Mouse (Mus musculus) midbrain, embryonic 12.5 days (tissue): ENCODE measurements at regions not wholly inside any gene's neighbourhood (a gene's known extent, or its start where the extent isn't known, plus 50 kb on each side); places are given as distances from the start of the nearest gene placed in this dataset.

ENCODE experiments used
- ATAC-seq: fragments of 200-750 bp; cut with Nextera tagmentation; 2 replicates; pipeline ENCODE4 v1.8.0; 2017; ENCODE audit warnings: low read depth, moderate TSS enrichment, moderate library complexity; ENCODE audit not compliant: low FRiP score
- H3K27ac ChIP-seq: fragments of 300-500 bp; sonication (generic); replicated peaks from 2 replicates; pipeline ENCODE4 v1.5.1; 2016; ENCODE audit warnings: mild to moderate bottlenecking
- H3K27me3 ChIP-seq: fragments of 300-500 bp; sonication (generic); 2 replicates; pipeline ENCODE4 v1.6.1; 2016; ENCODE audit warnings: mild to moderate bottlenecking
- H3K36me3 ChIP-seq: fragments of 300-500 bp; sonication (generic); 2 replicates; pipeline ENCODE4 v1.6.1; 2016
- H3K4me1 ChIP-seq: fragments of 300-500 bp; sonication (generic); 2 replicates; pipeline ENCODE4 v1.6.1; 2016
- H3K4me2 ChIP-seq: fragments of 300-500 bp; sonication (generic); replicated peaks from 2 replicates; pipeline ENCODE4 v1.6.1; 2016; ENCODE audit warnings: mild to moderate bottlenecking, moderate library complexity
- H3K4me3 ChIP-seq: fragments of 300-500 bp; sonication (generic); 2 replicates; pipeline ENCODE4 v1.5.1; 2016; ENCODE audit warnings: mild to moderate bottlenecking
- H3K9ac ChIP-seq: fragments of 300-500 bp; sonication (generic); replicated peaks from 2 replicates; pipeline ENCODE4 v1.6.1; 2016; ENCODE audit warnings: mild to moderate bottlenecking, moderate library complexity
- H3K9me3 ChIP-seq: fragments of 300-500 bp; sonication (generic); 2 replicates; pipeline ENCODE4 v1.6.1; 2016; ENCODE audit warnings: mild to moderate bottlenecking
- WGBS: fragments of 180-500 bp; shearing (Covaris S2); methylation state at CpG from one replicate; pipeline ENCODE4 v1.1.7; 2016; 5-methylcytosine and 5-hydroxymethylcytosine counted together

GRCm38 (mm10) chr6:126280352-126280751 lies 113.6 kb upstream of the Ntf3 start:
- no peaks in the 10 kb centered on the region for H3K36me3 ChIP-seq
- no peak overlapping the region for H3K9ac ChIP-seq
- WGBS = 87% methylated on average over 3 of the region's 3 CpGs
- H3K4me1 ChIP-seq = no peaks in the 10 kb centered on the region
- no peak overlapping the region for H3K4me3 ChIP-seq
- H3K27ac ChIP-seq = no peak overlapping the region
- H3K4me2 ChIP-seq = no peak overlapping the region
- no peaks in the 10 kb centered on the region for H3K9me3 ChIP-seq
- ATAC-seq = no peak
- H3K27me3 ChIP-seq = no peaks in the 10 kb centered on the region

DNA sequence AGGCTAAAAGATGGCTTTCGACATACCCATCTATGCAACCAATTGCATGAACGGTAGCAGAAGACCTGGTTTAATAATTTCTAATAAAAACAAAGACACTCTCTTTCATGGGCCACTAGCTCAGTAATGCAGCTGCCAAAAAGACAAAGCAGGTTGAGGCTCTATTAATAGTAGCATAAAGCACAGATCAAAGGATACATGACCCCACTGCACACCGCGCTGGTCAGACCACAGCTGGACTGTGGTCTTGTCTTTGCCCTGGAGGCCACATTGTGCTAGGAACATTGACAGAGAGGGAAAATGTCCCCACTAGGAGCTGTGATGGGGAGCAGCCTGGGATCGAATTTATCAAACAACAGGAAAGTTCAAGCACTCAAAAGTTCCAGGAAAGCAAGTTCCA lies 79.3 kb upstream of the Ntf3 start:
- 83% methylated on average over 5 of the region's 5 CpGs for WGBS
- ATAC-seq = no peak
- Histone ChIP-seq H3K27me3 (no peaks in the 10 kb centered on the region), H3K4me1 (no peaks in the 10 kb centered on the region), H3K9ac (no peak overlapping the region), H3K4me2 (no peak overlapping the region), H3K36me3 (no peaks in the 10 kb centered on the region), H3K27ac (no peak overlapping the region), H3K4me3 (no peak overlapping the region), H3K9me3 (peaks cover 3% of the 10 kb centered on the region; the same call in 1 of the 2 replicates)

DNA sequence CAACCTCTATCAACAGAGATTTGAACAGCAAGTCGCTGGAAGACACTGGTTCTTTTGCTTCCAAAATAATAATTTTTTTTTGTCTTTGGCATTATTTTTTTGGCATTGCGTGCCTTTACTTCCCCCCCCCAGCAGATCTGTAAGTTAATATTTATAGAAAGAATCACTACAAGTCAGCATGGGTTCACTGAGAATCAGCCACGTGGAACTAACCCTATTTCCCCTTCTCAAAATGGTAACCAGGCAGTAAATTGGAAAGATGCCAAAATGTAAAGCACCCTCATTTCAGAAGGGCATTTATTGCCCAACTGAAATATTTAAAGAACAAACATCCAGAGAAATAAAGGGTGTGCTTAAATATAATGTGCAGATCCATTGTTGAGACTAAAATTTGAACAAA lies 78.7 kb upstream of the Ntf3 start:
- Histone ChIP-seq H3K27ac (no peak overlapping the region), H3K4me2 (no peak overlapping the region), H3K9ac (no peak overlapping the region), H3K9me3 (no peaks in the 10 kb centered on the region), H3K4me1 (no peaks in the 10 kb centered on the region), H3K27me3 (no peaks in the 10 kb centered on the region), H3K4me3 (no peak overlapping the region), H3K36me3 (no peaks in the 10 kb centered on the region)
- WGBS = 69% methylated on average over 3 of the region's 3 CpGs
- no peak for ATAC-seq

DNA sequence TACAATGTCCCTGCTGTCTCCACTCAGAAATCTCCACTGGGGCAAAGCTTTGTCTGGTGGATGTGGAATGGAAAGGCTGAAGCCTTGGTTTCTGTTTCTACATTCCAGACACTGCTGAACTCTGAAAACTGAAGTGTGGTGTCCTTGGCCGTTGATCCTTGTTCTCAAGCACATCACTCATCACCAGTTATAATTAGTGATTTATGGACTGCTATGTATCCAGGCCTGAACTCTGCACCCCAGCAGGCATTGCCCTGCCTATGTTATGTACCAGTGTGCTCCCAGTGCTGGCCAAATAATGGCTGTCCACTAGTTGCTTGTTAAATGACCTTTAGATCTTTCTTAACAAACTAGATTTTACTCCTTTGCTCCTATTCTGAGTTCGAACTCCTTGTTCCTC lies 75.6 kb upstream of the Ntf3 start:
- Histone ChIP-seq H3K27ac (no peak overlapping the region), H3K4me3 (no peak overlapping the region), H3K4me2 (no peak overlapping the region), H3K27me3 (no peaks in the 10 kb centered on the region), H3K9ac (no peak overlapping the region), H3K36me3 (no peaks in the 10 kb centered on the region), H3K4me1 (no peaks in the 10 kb centered on the region), H3K9me3 (no peaks in the 10 kb centered on the region)
- ATAC-seq = no peak
- WGBS = 85% methylated on average over 2 of the region's 2 CpGs

DNA sequence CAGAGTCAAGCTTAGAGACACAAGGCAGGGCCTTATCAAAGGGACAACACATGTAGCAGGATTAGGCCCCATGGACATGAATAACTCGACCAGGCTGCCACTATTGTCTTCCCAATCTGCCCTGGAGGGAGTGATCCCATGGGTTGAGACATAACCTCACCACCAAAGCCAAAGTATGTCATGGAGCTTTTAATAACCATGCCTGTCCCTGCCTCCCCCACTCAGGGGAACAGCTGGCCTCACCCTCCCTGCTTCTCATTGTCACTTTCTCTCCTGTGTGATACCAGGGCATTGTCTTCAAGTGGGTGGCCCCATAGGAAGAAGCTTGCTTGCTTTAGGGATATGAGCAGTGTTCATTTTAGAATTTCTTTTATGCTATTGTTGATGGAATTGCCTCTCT lies 73.5 kb upstream of the Ntf3 start:
- Histone ChIP-seq H3K9me3 (no peaks in the 10 kb centered on the region), H3K4me2 (no peak overlapping the region), H3K27me3 (no peaks in the 10 kb centered on the region), H3K4me3 (no peak overlapping the region), H3K36me3 (no peaks in the 10 kb centered on the region), H3K4me1 (no peaks in the 10 kb centered on the region), H3K9ac (no peak overlapping the region), H3K27ac (no peak overlapping the region)
- ATAC-seq = no peak
- 35% methylated on average over 1 of the region's 1 CpGs for WGBS
